ENCODE assay signal across 28 mouse cellular contexts in the genomic region with DNA sequence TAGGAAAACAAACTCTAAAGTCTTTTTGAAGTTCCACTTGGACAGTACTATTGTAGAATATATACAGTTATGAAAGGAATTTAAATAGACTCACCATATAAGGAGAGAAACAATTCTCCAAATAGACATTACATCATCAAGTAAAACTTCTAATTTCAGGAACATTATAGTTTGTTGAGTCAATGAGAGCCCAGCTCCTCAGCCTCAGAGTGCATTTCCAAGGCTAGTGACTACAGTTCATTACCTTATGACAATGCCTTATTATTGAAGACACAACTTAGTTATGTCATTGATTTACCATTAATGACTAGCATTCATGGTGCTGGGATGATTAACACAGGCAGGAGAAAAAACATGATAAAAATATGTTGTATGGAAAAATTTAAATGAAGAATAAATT.
"Had no signal": no experiment of that assay in that cellular context is flagged by ENCODE, and none has a peak within 500 bp of the region (broad histone marks: within the 10 kb centered on the region; RNA-seq: fewer than 3 reads in every experiment).

No protein-coding gene starts in this region.

- H3K4me1 ChIP-seq: heart, embryonic 13.5 days; heart, embryonic 15.5 days; hindbrain, embryonic 10.5 days; hindbrain, embryonic 12.5 days; intestine, embryonic 15.5 days; limb, embryonic 10.5 days; limb, embryonic 12.5 days; liver, embryonic 13.5 days had no signal

- ATAC-seq: hindbrain, embryonic 16.5 days; inflammation-experienced regulatory T-cells, adult 6 months; intestine, embryonic 15.5 days; intestine, postnatal 0 days had no signal

- H3K36me3 ChIP-seq: heart, embryonic 13.5 days; heart, embryonic 15.5 days; hindbrain, embryonic 10.5 days; hindbrain, embryonic 12.5 days; intestine, embryonic 15.5 days; limb, embryonic 10.5 days; limb, embryonic 12.5 days; liver, embryonic 13.5 days had no signal

- H3K27ac ChIP-seq: heart, adult 2 months; heart, embryonic 13.5 days; heart, embryonic 15.5 days; hindbrain, embryonic 10.5 days; hindbrain, embryonic 12.5 days; hindbrain, embryonic 14.5 days; intestine, embryonic 15.5 days; layer of hippocampus, adult 2 months; left cerebral cortex, adult 2 months; limb, embryonic 10.5 days; limb, embryonic 12.5 days; liver, embryonic 13.5 days had no signal

- H3K9me3 ChIP-seq: heart, embryonic 13.5 days; heart, embryonic 15.5 days; hindbrain, embryonic 10.5 days; hindbrain, embryonic 12.5 days; intestine, embryonic 15.5 days; limb, embryonic 10.5 days; limb, embryonic 12.5 days; liver, embryonic 13.5 days had no signal

- DNase-seq: gastrocnemius, postnatal 14 days; gastrocnemius, postnatal 36 days; heart, adult 11 months; heart, adult 2 months; heart, postnatal 14 days; heart, postnatal 4 days; kidney, adult 18-20 months; kidney, adult 8-10 months; kidney, postnatal 10 days; kidney, postnatal 25 days; kidney, postnatal 4 days; liver; liver, embryonic 13.5 days had no signal

- H3K27me3 ChIP-seq: heart, embryonic 13.5 days; heart, embryonic 15.5 days; hindbrain, embryonic 12.5 days; intestine, embryonic 15.5 days; limb, embryonic 12.5 days; liver, embryonic 13.5 days had no signal

- H3K9ac ChIP-seq: heart, embryonic 13.5 days; heart, embryonic 15.5 days; hindbrain, embryonic 12.5 days; hindbrain, embryonic 14.5 days; intestine, embryonic 15.5 days; limb, embryonic 12.5 days; liver, embryonic 13.5 days had no signal

- H3K4me3 ChIP-seq: heart, adult 2 months; heart, embryonic 13.5 days; heart, embryonic 15.5 days; hindbrain, embryonic 10.5 days; hindbrain, embryonic 12.5 days; intestine, embryonic 15.5 days; layer of hippocampus, adult 2 months; left cerebral cortex, adult 2 months; limb, embryonic 10.5 days; limb, embryonic 12.5 days; liver, embryonic 13.5 days had no signal

- H3K4me2 ChIP-seq: heart, embryonic 11.5 days; heart, embryonic 13.5 days; heart, embryonic 15.5 days; hindbrain, embryonic 12.5 days; hindbrain, embryonic 14.5 days; intestine, embryonic 15.5 days; limb, embryonic 12.5 days; liver, embryonic 11.5 days; liver, embryonic 13.5 days had no signal
